Comparison of ENCODE assay signal across 9 mouse cellular contexts in the genomic region with DNA sequence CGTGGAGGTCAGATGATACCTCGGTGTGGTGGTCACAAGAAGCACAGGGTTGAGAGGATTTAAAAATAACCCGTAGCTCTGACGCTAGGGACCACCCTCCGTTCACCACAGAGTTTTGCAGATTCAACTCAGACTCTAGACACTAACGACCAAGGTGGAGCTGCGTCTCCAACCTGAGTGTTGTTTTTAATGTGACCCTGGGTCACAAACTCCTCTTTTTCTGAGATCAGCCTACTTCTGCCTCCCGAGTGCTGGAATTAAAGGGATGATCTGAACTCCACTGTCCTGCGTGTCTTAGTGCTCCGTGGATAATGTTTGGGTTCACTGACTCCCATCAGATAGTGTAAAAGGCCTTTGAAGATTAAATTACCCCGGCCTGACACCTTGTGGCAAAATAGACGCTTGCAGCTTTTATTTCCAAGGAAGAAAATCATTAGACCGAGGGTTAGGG. TPM values are rescaled to one million over a fixed set of nuclear protein-coding genes. Genes with fewer than 3 reads are reported as not detected.
DNase-seq lines count a peak whose midpoint lies in the region; ATAC-seq and TF ChIP-seq lines count a peak whose summit lies in the region.
"Had no signal": no experiment of that assay in that cellular context is flagged by ENCODE, and none has a peak within 500 bp of the region (broad histone marks: within the 10 kb centered on the region; RNA-seq: fewer than 3 reads in every experiment).

No protein-coding gene starts in this region.

- H3K4me1 ChIP-seq in cortical plate, adult 2 months (ENCODE audit: control insufficient read depth, insufficient read depth, low read length): no peaks in the 10 kb centered on the region; the same call in 1 of the 2 replicates
- H3K4me1 ChIP-seq in heart, embryonic 12.5 days (replicated peaks): no peaks in the 10 kb centered on the region
- 0 out of 2 replicates have a peak, but pooled peaks cover 4% of the 10 kb centered on the region for H3K4me1 ChIP-seq in kidney, embryonic 14.5 days (ENCODE audit: control insufficient read depth, insufficient read depth, low read length)
- peaks cover 3% of the 10 kb centered on the region for H3K4me1 ChIP-seq in liver, adult 2 months (ENCODE audit: control insufficient read depth, insufficient read depth, low read length)
- no peaks in the 10 kb centered on the region for H3K4me1 ChIP-seq in neural tube, embryonic 11.5 days (ENCODE audit: control insufficient read depth, insufficient read depth, low read length)

- peak; percentile 14 for DNase-seq in urinary bladder, postnatal 25 days (ENCODE audit: low spot score)
- no peak for DNase-seq in urinary bladder, postnatal 10 days (ENCODE audit: low spot score)
- DNase-seq in liver, adult 2 months (ENCODE audit: extremely low read depth, low read depth, low spot score): peak; percentile 34
- DNase-seq in neural tube, embryonic 11.5 days (ENCODE audit: low spot score): peak; percentile 56
- DNase-seq in T-cell, adult 2 months (ENCODE audit: low spot score): no peak

- under 1% methylated on average over 13 of the region's 13 CpGs for WGBS in heart, embryonic 12.5 days
- WGBS in kidney, embryonic 14.5 days: under 1% methylated on average over 13 of the region's 13 CpGs
- 1% methylated on average over 13 of the region's 13 CpGs for WGBS in liver, adult 2 months
- WGBS in neural tube, embryonic 11.5 days: 1% methylated on average over 13 of the region's 13 CpGs

- H3K9me3 ChIP-seq in heart, embryonic 12.5 days (replicated peaks): no peaks in the 10 kb centered on the region
- no peaks in the 10 kb centered on the region for H3K9me3 ChIP-seq in kidney, embryonic 14.5 days (ENCODE audit: control insufficient read depth, low read length)
- no peaks in the 10 kb centered on the region for H3K9me3 ChIP-seq in neural tube, embryonic 11.5 days (ENCODE audit: control insufficient read depth, low read length)

- H3K27me3 ChIP-seq in heart, embryonic 12.5 days (replicated peaks): peaks cover 9% of the 10 kb centered on the region
- peaks cover 4% of the 10 kb centered on the region; the same call in 1 of the 2 replicates for H3K27me3 ChIP-seq in kidney, embryonic 14.5 days (ENCODE audit: control insufficient read depth, insufficient read depth, low read length)
- H3K27me3 ChIP-seq in liver, adult 2 months (ENCODE audit: control insufficient read depth, insufficient read depth, low read length): no peaks in the 10 kb centered on the region
- H3K27me3 ChIP-seq in neural tube, embryonic 11.5 days (ENCODE audit: control insufficient read depth, insufficient read depth, low read length): no peaks in the 10 kb centered on the region

- H3K4me2 ChIP-seq in heart, embryonic 12.5 days: peak overlapping the region; percentile 95
- peak overlapping the region; percentile 90 for H3K4me2 ChIP-seq in kidney, embryonic 14.5 days (replicated peaks; ENCODE audit: low read depth, low read length)
- H3K4me2 ChIP-seq in neural tube, embryonic 11.5 days (ENCODE audit: low read depth): peak overlapping the region; percentile 79

- no peak for TF ChIP-seq POLR2A in cortical plate, adult 2 months (IDR thresholded peaks at IDR 0.05; ENCODE audit: extremely low read depth, insufficient read depth, low read length)
- TF ChIP-seq POLR2A in liver, adult 2 months (IDR thresholded peaks at IDR 0.05; ENCODE audit: extremely low read depth, insufficient read depth, low read length): no peak

- peak; percentile 47; the same call in 1 of the 2 replicates for ATAC-seq in heart, embryonic 12.5 days (ENCODE audit: insufficient number of reproducible peaks, low FRiP score)
- ATAC-seq in kidney, embryonic 14.5 days (ENCODE audit: low FRiP score, low TSS enrichment): peak; percentile 75
- ATAC-seq in neural tube, embryonic 11.5 days (ENCODE audit: insufficient read depth, low FRiP score, low TSS enrichment): peak; percentile 73

- peak overlapping the region; percentile 67 for H3K9ac ChIP-seq in heart, embryonic 12.5 days
- 0 out of 2 replicates have a peak overlapping the region, but pooled peaks have one; percentile 56 for H3K9ac ChIP-seq in kidney, embryonic 14.5 days (ENCODE audit: low read depth, low read length)
- no peak overlapping the region for H3K9ac ChIP-seq in liver, adult 2 months (ENCODE audit: low read depth, low read length)
- peak overlapping the region; percentile 52; the same call in 1 of the 2 replicates for H3K9ac ChIP-seq in neural tube, embryonic 11.5 days (ENCODE audit: low read length)

- peak; percentile 50; the same call in 1 of the 2 replicates for TF ChIP-seq CTCF in cortical plate, adult 2 months (IDR thresholded peaks at IDR 0.05; ENCODE audit: extremely low read depth, insufficient read depth, low read length)
- peak; percentile 33 for TF ChIP-seq CTCF in liver, adult 2 months (IDR thresholded peaks at IDR 0.05; ENCODE audit: low read depth, low read length)

- no peak overlapping the region for H3K27ac ChIP-seq in cortical plate, adult 2 months (ENCODE audit: insufficient read depth, low read length)
- H3K27ac ChIP-seq in heart, embryonic 12.5 days (ENCODE audit: poor library complexity, severe bottlenecking): no peak overlapping the region
- H3K27ac ChIP-seq in kidney, embryonic 14.5 days (ENCODE audit: low read depth, low read length): no peak overlapping the region
- H3K27ac ChIP-seq in liver, adult 2 months (replicated peaks; ENCODE audit: insufficient read depth, low read depth, low read length): no peak overlapping the region
- no peak overlapping the region for H3K27ac ChIP-seq in neural tube, embryonic 11.5 days (ENCODE audit: low read depth, low read length)

- peak overlapping the region; percentile 42 for H3K4me3 ChIP-seq in cortical plate, adult 2 months (ENCODE audit: insufficient read depth, low read length)
- peak overlapping the region; percentile 67 for H3K4me3 ChIP-seq in heart, embryonic 12.5 days
- peak overlapping the region; percentile 61 for H3K4me3 ChIP-seq in kidney, embryonic 14.5 days (ENCODE audit: low read length)
- peak overlapping the region; percentile 47; the same call in 1 of the 2 replicates for H3K4me3 ChIP-seq in liver, adult 2 months (ENCODE audit: insufficient read depth, low read depth, low read length)
- H3K4me3 ChIP-seq in neural tube, embryonic 11.5 days (ENCODE audit: low read depth, low read length): peak overlapping the region; percentile 52

- H3K36me3 ChIP-seq in heart, embryonic 12.5 days: no peaks in the 10 kb centered on the region
- H3K36me3 ChIP-seq in kidney, embryonic 14.5 days (ENCODE audit: control insufficient read depth, insufficient read depth, low read length): no peaks in the 10 kb centered on the region
- no peaks in the 10 kb centered on the region for H3K36me3 ChIP-seq in liver, adult 2 months (ENCODE audit: control insufficient read depth, insufficient read depth, low read length)
- no peaks in the 10 kb centered on the region for H3K36me3 ChIP-seq in neural tube, embryonic 11.5 days (ENCODE audit: control insufficient read depth, insufficient read depth, low read length)

- H3K79me2 ChIP-seq in liver, adult 2 months (ENCODE audit: control insufficient read depth, insufficient read depth, low read length): no peaks in the 10 kb centered on the region

RNA-seq across cellular contexts. Expression of gene Steap1, which starts 0.7 kb away (rescaled TPM):
- polyA plus RNA-seq in cortical plate, adult 2 months (2012; rRNA removed): 0.26 and 0.31 TPM in 2 replicates
- 3.1 and 3.8 TPM in 2 replicates for polyA plus RNA-seq in heart, embryonic 12.5 days (2016; fragmentation: Nextera tagmentation; extraction: Ambion mirVana)
- polyA plus RNA-seq in kidney, embryonic 14.5 days (2014; fragmentation: Nextera tagmentation; extraction: Ambion mirVana): 9.9 and 10.3 TPM in 2 replicates
- total RNA-seq in liver, adult 2 months (2014; rRNA removed): 0.09 and 0.74 TPM in 2 replicates
- 0.07 TPM in 1 of 2 replicates, not detected in the other for polyA plus RNA-seq in liver, adult 2 months (2012; rRNA removed)
- polyA plus RNA-seq in neural tube, embryonic 11.5 days (2014; fragmentation: Nextera tagmentation; extraction: Ambion mirVana): 5.4 TPM in 2 replicates
- polyA plus RNA-seq: erythroblast, embryonic 14.5 days had no signal

RNA-seq across cellular contexts. Expression of gene Steap2, which starts 55.4 kb away (rescaled TPM):
- polyA plus RNA-seq in cortical plate, adult 2 months (2012; rRNA removed): 4.8 and 5.0 TPM in 2 replicates
- 3.6 and 4.1 TPM in 2 replicates for polyA plus RNA-seq in heart, embryonic 12.5 days (2016; fragmentation: Nextera tagmentation; extraction: Ambion mirVana)
- 15.6 and 23.8 TPM in 2 replicates for polyA plus RNA-seq in kidney, embryonic 14.5 days (2014; fragmentation: Nextera tagmentation; extraction: Ambion mirVana)
- 6.2 and 9.0 TPM in 2 replicates for total RNA-seq in liver, adult 2 months (2014; rRNA removed)
- 3.9 and 4.1 TPM in 2 replicates for polyA plus RNA-seq in liver, adult 2 months (2012; rRNA removed)
- polyA plus RNA-seq in neural tube, embryonic 11.5 days (2014; fragmentation: Nextera tagmentation; extraction: Ambion mirVana): 6.8 and 7.4 TPM in 2 replicates

Comparison
In these comparisons a context has a peak if more than half of its experiments do, and no peak if none do; other contexts are left out.
1. DNase-seq: peak in urinary bladder, postnatal 25 days (single experiment), liver, adult 2 months (single experiment) and neural tube, embryonic 11.5 days (single experiment); none in urinary bladder, postnatal 10 days (single experiment) and T-cell, adult 2 months (single experiment).
2. Peak in every context shown above with its lines, with median percentiles within 50 percentile points of each other: H3K4me3 ChIP-seq, ATAC-seq and H3K4me2 ChIP-seq.